Mouse (Mus musculus): Measurements from ENCODE around the gene Gfpt1. TPM values are rescaled to one million over a fixed set of nuclear protein-coding genes. Genes with fewer than 3 reads are reported as not detected.
"Not testable (repeated sequence)": the region's sequence is repeated elsewhere in the genome, so short reads cannot be mapped to it uniquely, and the experiment has no call there.

Gfpt1 gene
- polyA plus RNA-seq, 1 experiment from 2014 or later: 24.7 TPM

- no peaks in the 10 kb centered on the region for H3K27me3 ChIP-seq (replicated peaks; ENCODE audit: control insufficient read depth, insufficient read depth, low read length)
Observed at GRCm38 (mm10) chr6:87009692-87010328, 32.8 kb upstream of the Gfpt1 start.

GRCm38 (mm10) chr6:87016916-87017315 is 25.7 kb upstream of the Gfpt1 start:
- ATAC-seq: no peak
- no peak overlapping the region for H3K27ac ChIP-seq (ENCODE audit: low read length)
- H3K4me3 ChIP-seq (ENCODE audit: low read length): no peak overlapping the region
- H3K27me3 ChIP-seq (replicated peaks; ENCODE audit: control insufficient read depth, insufficient read depth, low read length): no peaks in the 10 kb centered on the region
- no peak overlapping the region for H3K4me2 ChIP-seq (ENCODE audit: low read depth, low read length)
- no peaks in the 10 kb centered on the region for H3K4me1 ChIP-seq (ENCODE audit: control insufficient read depth, insufficient read depth, low read length)
- peaks cover 26% of the 10 kb centered on the region for H3K36me3 ChIP-seq (ENCODE audit: control insufficient read depth, insufficient read depth, low read length)
- H3K9ac ChIP-seq (ENCODE audit: low read depth, low read length): no peak overlapping the region
- 0 out of 2 replicates have a peak, but pooled peaks cover 2% of the 10 kb centered on the region for H3K9me3 ChIP-seq (ENCODE audit: control insufficient read depth, low read length)
- 67% methylated on average over 4 of the region's 4 CpGs for WGBS

More at GRCm38 (mm10) chr6:87009692-87010328, 32.8 kb upstream of the Gfpt1 start:
- peak overlapping the region; percentile 90 for H3K27ac ChIP-seq (ENCODE audit: low read length)
- H3K4me3 ChIP-seq (ENCODE audit: low read length): peak overlapping the region; percentile 88
- no peaks in the 10 kb centered on the region for H3K9me3 ChIP-seq (ENCODE audit: control insufficient read depth, low read length)
- WGBS: under 1% methylated on average over 36 of the region's 36 CpGs
- H3K9ac ChIP-seq (ENCODE audit: low read depth, low read length): peak overlapping the region; percentile 95
- H3K36me3 ChIP-seq (ENCODE audit: control insufficient read depth, insufficient read depth, low read length): 0 out of 2 replicates have a peak, but pooled peaks cover 3% of the 10 kb centered on the region
- peaks cover 11% of the 10 kb centered on the region for H3K4me1 ChIP-seq (ENCODE audit: control insufficient read depth, insufficient read depth, low read length)
- H3K4me2 ChIP-seq (ENCODE audit: low read depth, low read length): peak overlapping the region; percentile 76
- ATAC-seq: peak; percentile 99

- Histone ChIP-seq H3K36me3 (ENCODE audit: control insufficient read depth, insufficient read depth, low read length) (peaks cover 28% of the 10 kb centered on the region), H3K27me3 (replicated peaks; ENCODE audit: control insufficient read depth, insufficient read depth, low read length) (no peaks in the 10 kb centered on the region), H3K4me2 (ENCODE audit: low read depth, low read length) (no peak overlapping the region), H3K4me3 (ENCODE audit: low read length) (no peak overlapping the region), H3K9me3 (ENCODE audit: control insufficient read depth, low read length) (0 out of 2 replicates have a peak, but pooled peaks cover 2% of the 10 kb centered on the region), H3K4me1 (ENCODE audit: control insufficient read depth, insufficient read depth, low read length) (no peaks in the 10 kb centered on the region), H3K9ac (ENCODE audit: low read depth, low read length) (no peak overlapping the region), H3K27ac (ENCODE audit: low read length) (no peak overlapping the region)
- no peak for ATAC-seq
- 89% methylated on average over 8 of the region's 8 CpGs for whole genome bisulfite sequencing
Observed at GRCm38 (mm10) chr6:87018874-87019273, 23.8 kb upstream of the Gfpt1 start.

- Histone ChIP-seq H3K4me1 (ENCODE audit: control insufficient read depth, insufficient read depth, low read length) (peaks cover under 1% of the 10 kb centered on the region; the same call in 1 of the 2 replicates), H3K36me3 (ENCODE audit: control insufficient read depth, insufficient read depth, low read length) (peaks cover 40% of the 10 kb centered on the region), H3K9ac (ENCODE audit: low read depth, low read length) (no peak overlapping the region), H3K9me3 (ENCODE audit: control insufficient read depth, low read length) (0 out of 2 replicates have a peak, but pooled peaks cover 2% of the 10 kb centered on the region), H3K27ac (ENCODE audit: low read length) (no peak overlapping the region), H3K4me3 (ENCODE audit: low read length) (no peak overlapping the region), H3K4me2 (ENCODE audit: low read depth, low read length) (no peak overlapping the region), H3K27me3 (replicated peaks; ENCODE audit: control insufficient read depth, insufficient read depth, low read length) (no peaks in the 10 kb centered on the region)
- WGBS: 96% methylated on average over 12 of the region's 12 CpGs
- no peak for ATAC-seq
Observed at GRCm38 (mm10) chr6:87021791-87022190, 20.9 kb upstream of the Gfpt1 start.

GRCm38 (mm10) chr6:87026980-87027379 is 15.7 kb upstream of the Gfpt1 start:
- peaks cover 16% of the 10 kb centered on the region; the same call in 1 of the 2 replicates for H3K36me3 ChIP-seq (ENCODE audit: control insufficient read depth, insufficient read depth, low read length)
- no peaks in the 10 kb centered on the region for H3K27me3 ChIP-seq (replicated peaks; ENCODE audit: control insufficient read depth, insufficient read depth, low read length)
- no peaks in the 10 kb centered on the region for H3K9me3 ChIP-seq (ENCODE audit: control insufficient read depth, low read length)
- peak; percentile 68 for ATAC-seq
- H3K4me1 ChIP-seq (ENCODE audit: control insufficient read depth, insufficient read depth, low read length): peaks cover 9% of the 10 kb centered on the region
- H3K4me3 ChIP-seq (ENCODE audit: low read length): no peak overlapping the region
- H3K27ac ChIP-seq (ENCODE audit: low read length): peak overlapping the region; percentile 73
- H3K4me2 ChIP-seq (ENCODE audit: low read depth, low read length): no peak overlapping the region
- no peak overlapping the region for H3K9ac ChIP-seq (ENCODE audit: low read depth, low read length)
- WGBS: 68% methylated on average over 7 of the region's 7 CpGs

- Histone ChIP-seq H3K9me3 (ENCODE audit: control insufficient read depth, low read length) (no peaks in the 10 kb centered on the region), H3K27me3 (replicated peaks; ENCODE audit: control insufficient read depth, insufficient read depth, low read length) (no peaks in the 10 kb centered on the region), H3K4me3 (ENCODE audit: low read length) (no peak overlapping the region), H3K36me3 (ENCODE audit: control insufficient read depth, insufficient read depth, low read length) (peaks cover 11% of the 10 kb centered on the region; the same call in 1 of the 2 replicates), H3K27ac (ENCODE audit: low read length) (no peak overlapping the region; the same call in 1 of the 2 replicates), H3K4me2 (ENCODE audit: low read depth, low read length) (no peak overlapping the region), H3K9ac (ENCODE audit: low read depth, low read length) (no peak overlapping the region), H3K4me1 (ENCODE audit: control insufficient read depth, insufficient read depth, low read length) (peaks cover 9% of the 10 kb centered on the region)
- no peak for ATAC-seq
Observed at GRCm38 (mm10) chr6:87028881-87029280, 13.8 kb upstream of the Gfpt1 start.

GRCm38 (mm10) chr6:87031310-87031709 is 11.3 kb upstream of the Gfpt1 start:
- H3K4me2 ChIP-seq (ENCODE audit: low read depth, low read length); H3K27me3 ChIP-seq (replicated peaks; ENCODE audit: control insufficient read depth, insufficient read depth, low read length); H3K4me1 ChIP-seq (ENCODE audit: control insufficient read depth, insufficient read depth, low read length); H3K4me3 ChIP-seq (ENCODE audit: low read length); H3K9ac ChIP-seq (ENCODE audit: low read depth, low read length); H3K9me3 ChIP-seq (ENCODE audit: control insufficient read depth, low read length); H3K36me3 ChIP-seq (ENCODE audit: control insufficient read depth, insufficient read depth, low read length); H3K27ac ChIP-seq (ENCODE audit: low read length): not testable (repeated sequence)
- 53% methylated on average over 7 of the region's 7 CpGs for WGBS
- peak; percentile 72 for ATAC-seq

GRCm38 (mm10) chr6:87032401-87032800 is 10.2 kb upstream of the Gfpt1 start:
- H3K27me3 ChIP-seq (replicated peaks; ENCODE audit: control insufficient read depth, insufficient read depth, low read length): no peaks in the 10 kb centered on the region
- no peak overlapping the region for H3K27ac ChIP-seq (ENCODE audit: low read length)
- peaks cover 7% of the 10 kb centered on the region for H3K4me1 ChIP-seq (ENCODE audit: control insufficient read depth, insufficient read depth, low read length)
- no peak overlapping the region for H3K4me2 ChIP-seq (ENCODE audit: low read depth, low read length)
- 80% methylated on average over 3 of the region's 3 CpGs for WGBS
- H3K4me3 ChIP-seq (ENCODE audit: low read length): no peak overlapping the region
- H3K36me3 ChIP-seq (ENCODE audit: control insufficient read depth, insufficient read depth, low read length): no peaks in the 10 kb centered on the region
- ATAC-seq: no peak
- no peak overlapping the region for H3K9ac ChIP-seq (ENCODE audit: low read depth, low read length)
- H3K9me3 ChIP-seq (ENCODE audit: control insufficient read depth, low read length): no peaks in the 10 kb centered on the region

- Histone ChIP-seq H3K9me3 (ENCODE audit: control insufficient read depth, low read length) (no peaks in the 10 kb centered on the region), H3K4me2 (ENCODE audit: low read depth, low read length) (no peak overlapping the region), H3K4me3 (ENCODE audit: low read length) (no peak overlapping the region), H3K27me3 (replicated peaks; ENCODE audit: control insufficient read depth, insufficient read depth, low read length) (no peaks in the 10 kb centered on the region), H3K4me1 (ENCODE audit: control insufficient read depth, insufficient read depth, low read length) (peaks cover 7% of the 10 kb centered on the region), H3K27ac (ENCODE audit: low read length) (peak overlapping the region; percentile 73), H3K36me3 (ENCODE audit: control insufficient read depth, insufficient read depth, low read length) (no peaks in the 10 kb centered on the region), H3K9ac (ENCODE audit: low read depth, low read length) (no peak overlapping the region)
- WGBS: 47% methylated on average over 3 of the region's 3 CpGs
- peak; percentile 71 for ATAC-seq
Observed at GRCm38 (mm10) chr6:87034395-87034794, 8.3 kb upstream of the Gfpt1 start.

Measured in intestine, embryonic 16.5 days (tissue).